Mouse (Mus musculus) activated CD4-positive, CD25-positive, alpha-beta regulatory T cell, adult 9 weeks (primary cell): ENCODE data around the gene Zfp961. TPM values are rescaled to one million over a fixed set of nuclear protein-coding genes. Genes with fewer than 3 reads are reported as not detected.

Source experiments
- polyA plus RNA-seq: library from polyadenylated mRNA; unstranded; fragments of 100-300 nt; shearing (Covaris generic); gene quantifications from one replicate; pipeline ENCODE4 v1.2.1, GENCODE M21; 2017

Gene Zfp961
- 30.7 TPM for polyA plus RNA-seq

GRCm38 (mm10) chr8:71950482-71951221 is at the start of gene Zfp961:
Gene Zfp961, plus strand, starts transcription at chr8:71951038.

GRCm38 (mm10) chr8:71908309-71909261 is 42.3 kb upstream of the Zfp961 start, which contains the start of the genes Zfp882 and Zfp617:
Gene Zfp882, plus strand, starts transcription at chr8:71908608.
Gene Zfp617, plus strand, starts transcription at chr8:71908635.

GRCm38 (mm10) chr8:72009473-72009872 is 58.6 kb downstream of the Zfp961 start, which contains the start of gene Cyp4f18:
Gene Cyp4f18, minus strand, starts transcription at chr8:72009626.

DNA sequence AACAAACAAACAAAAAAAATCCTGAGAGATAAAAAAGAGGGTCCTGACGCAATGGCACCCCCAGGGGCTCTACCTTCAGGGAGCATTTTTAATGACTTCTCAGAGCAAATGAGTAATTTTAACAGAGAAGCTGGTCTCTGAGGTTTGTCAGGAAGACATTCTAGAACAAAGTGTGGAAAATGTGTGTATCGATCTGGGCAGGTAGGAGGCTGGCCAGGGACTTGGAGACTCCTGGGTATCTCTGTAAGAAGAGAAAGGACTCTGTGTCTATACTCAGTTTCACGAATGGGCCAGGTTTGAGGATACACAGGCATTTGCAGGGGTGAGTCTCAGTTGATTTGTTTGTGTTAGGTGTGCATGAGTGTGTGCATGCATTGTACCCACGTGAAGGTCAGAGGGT is 90.1 kb downstream of the Zfp961 start, which contains the start of gene Olfr372:
TSS of gene Olfr372 (plus strand) at position 301 of the 400 bp plus-strand sequence.

Other genes with a start within 250 kb of the Zfp961 start
- gene B3gnt3, start 249.2 kb upstream of the Zfp961 start, polyA plus RNA-seq = 5.7 TPM
- gene Fcho1, start 225.3 kb upstream of the Zfp961 start, polyA plus RNA-seq = 291 TPM
- 12.1 TPM for gene Zfp709, start 69.0 kb upstream of the Zfp961 start, polyA plus RNA-seq
- 6.8 TPM for gene Zfp882, start 42.4 kb upstream of the Zfp961 start, polyA plus RNA-seq
- 20.8 TPM for gene Zfp617, start 42.4 kb upstream of the Zfp961 start, polyA plus RNA-seq
- gene Cyp4f18, start 58.6 kb downstream of the Zfp961 start, polyA plus RNA-seq = 0.87 TPM
- gene Olfr372, start 90.2 kb downstream of the Zfp961 start, polyA plus RNA-seq = 0.20 TPM
- gene Olfr373, start 132.1 kb downstream of the Zfp961 start, polyA plus RNA-seq = 0.24 TPM
- 0.22 TPM for gene Olfr374, start 156.0 kb downstream of the Zfp961 start, polyA plus RNA-seq
- 367 TPM for gene Tpm4, start 183.9 kb downstream of the Zfp961 start, polyA plus RNA-seq
- gene Rab8a, start 210.2 kb downstream of the Zfp961 start, polyA plus RNA-seq = 220 TPM
- gene Hsh2d, start 238.6 kb downstream of the Zfp961 start, polyA plus RNA-seq = 31.6 TPM